Mouse (Mus musculus) left cerebral cortex, postnatal 14 days (tissue): ENCODE data around the gene Abi1. TPM values are rescaled to one million over a fixed set of nuclear protein-coding genes. Genes with fewer than 3 reads are reported as not detected.
"Not testable (repeated sequence)": the region's sequence is repeated elsewhere in the genome, so short reads cannot be mapped to it uniquely, and the experiment has no call there.

Experiments used
- DNase-seq, 2 experiments: peaks; one replicate each; pipeline ENCODE4 v3.0.0; 2021 to 2022; ENCODE audit warnings: low spot score in 2 of 2, mixed read lengths in 1 of 2
- intact Hi-C: fragments of 180-260 bp; cut with DNase I; formaldehyde crosslinking; loops from one replicate; pipeline ENCODE4 v1.15.1; 2025
- total RNA-seq, 2 experiments: library from RNA; stranded (reverse); gene quantifications; 2 replicates each; pipeline ENCODE4 v1.2.3; 2021

Abi1 gene
- total RNA-seq, 2 experiments from 2014 or later = 137 to 140 TPM

- intact Hi-C loops = no loop called here
- DNase-seq = peak in 1 of 2 experiments; percentile 39
These were observed 700 bp downstream of the Abi1 start for GRCm38 (mm10) chr2:23039082-23040000.

DNA sequence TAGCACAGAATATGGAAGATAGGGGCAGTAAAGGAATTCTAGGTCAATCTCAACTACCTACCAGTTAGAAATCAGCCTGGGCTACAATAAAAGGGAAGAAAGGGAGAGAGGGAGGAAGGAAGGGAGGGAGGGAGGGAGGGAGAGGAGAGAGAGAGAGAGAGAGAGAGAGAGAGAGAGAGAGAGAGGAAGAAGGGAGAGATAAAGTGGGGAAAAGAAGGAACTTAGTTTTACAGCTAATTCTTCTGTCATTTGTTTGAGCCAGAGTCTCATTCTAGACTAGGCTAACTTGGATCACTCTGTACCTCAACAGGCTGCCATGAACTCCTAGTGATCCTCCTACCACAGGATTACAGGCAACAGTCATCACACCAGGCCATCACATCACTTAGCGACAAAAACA lies 4.6 kb downstream of the Abi1 start:
- intact Hi-C loops = no loop called here
- DNase-seq = no peak

DNA sequence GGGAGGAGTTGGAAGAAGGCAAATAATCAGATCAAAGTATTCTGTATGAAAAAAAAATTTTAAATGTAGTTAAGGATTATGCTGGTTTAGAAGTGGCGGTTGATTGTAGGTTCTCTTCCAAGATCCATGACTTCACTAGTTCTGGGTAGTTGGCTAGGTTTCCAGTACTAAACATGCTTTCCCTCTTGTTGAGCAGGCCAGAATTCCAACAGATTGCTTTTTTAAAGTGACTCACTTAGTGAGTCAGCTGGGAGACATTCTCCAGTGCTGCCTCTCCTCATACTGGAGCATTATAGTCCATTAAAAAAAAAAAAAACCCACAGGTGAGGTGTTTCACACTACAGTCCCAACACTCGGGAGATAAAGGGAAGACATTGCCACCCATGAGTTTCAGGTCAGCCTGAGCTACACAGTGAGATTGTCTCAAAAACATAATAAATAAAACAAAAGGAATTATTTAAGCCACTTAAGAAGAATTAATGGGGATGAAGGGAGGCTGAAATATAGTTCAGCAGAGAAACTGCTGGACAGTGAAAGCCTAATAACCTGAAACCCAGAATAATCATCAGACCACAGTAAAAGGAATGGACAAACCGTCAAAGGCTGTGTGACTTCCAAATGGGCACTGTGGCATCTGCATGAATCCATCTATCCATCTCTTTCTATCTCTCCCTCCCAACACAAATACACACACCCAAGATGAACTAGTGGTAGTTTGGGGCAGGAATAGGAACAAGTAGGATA lies 5.2 kb downstream of the Abi1 start:
- peak in 1 of 2 experiments; percentile 29 for DNase-seq
- intact Hi-C loops = loop anchor here (5.0 kb wide), 1 partner anchor 88 kb away; no protein-coding TSS in a partner anchor

- DNase-seq = no peak
- intact Hi-C loops = loop anchor here (5.0 kb wide), 1 partner anchor 83 kb away; no protein-coding TSS in a partner anchor
These were observed 9.4 kb downstream of the Abi1 start for GRCm38 (mm10) chr2:23030631-23031030.

GRCm38 (mm10) chr2:23028826-23029225 lies 11.2 kb downstream of the Abi1 start:
- no peak for DNase-seq
- intact Hi-C loops = no loop called here

GRCm38 (mm10) chr2:23026379-23026778 lies 13.7 kb downstream of the Abi1 start:
- intact Hi-C loops = no loop called here
- DNase-seq = no peak

GRCm38 (mm10) chr2:23023714-23024282 lies 16.2 kb downstream of the Abi1 start:
- intact Hi-C loops = no loop called here
- DNase-seq = no peak

- DNase-seq = no peak
- intact Hi-C loops = no loop called here
These were observed 17.0 kb downstream of the Abi1 start for GRCm38 (mm10) chr2:23023023-23023422.

- no peak for DNase-seq
- intact Hi-C loops = no loop called here
These were observed 18.3 kb downstream of the Abi1 start for GRCm38 (mm10) chr2:23021721-23022120.

DNA sequence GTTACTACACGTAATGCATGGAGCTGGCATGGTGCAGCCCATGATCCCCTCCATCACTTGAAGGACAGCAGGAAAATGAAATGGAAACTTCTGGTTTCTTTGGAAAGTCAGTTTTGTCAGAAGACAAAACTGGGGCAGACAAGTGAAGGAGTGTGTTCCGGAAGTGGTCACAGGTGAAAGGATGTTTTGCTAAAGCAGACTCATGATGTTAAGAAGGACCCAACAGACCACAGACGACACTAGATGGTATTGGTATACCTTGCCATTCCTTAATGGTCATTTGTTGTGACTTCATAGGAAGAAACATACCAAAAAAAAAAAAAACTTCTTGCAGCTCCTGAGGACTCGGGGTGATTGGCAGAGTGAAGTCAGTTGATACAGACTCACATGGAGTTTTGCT lies 18.7 kb downstream of the Abi1 start:
- DNase-seq = no peak
- intact Hi-C loops = no loop called here

DNA sequence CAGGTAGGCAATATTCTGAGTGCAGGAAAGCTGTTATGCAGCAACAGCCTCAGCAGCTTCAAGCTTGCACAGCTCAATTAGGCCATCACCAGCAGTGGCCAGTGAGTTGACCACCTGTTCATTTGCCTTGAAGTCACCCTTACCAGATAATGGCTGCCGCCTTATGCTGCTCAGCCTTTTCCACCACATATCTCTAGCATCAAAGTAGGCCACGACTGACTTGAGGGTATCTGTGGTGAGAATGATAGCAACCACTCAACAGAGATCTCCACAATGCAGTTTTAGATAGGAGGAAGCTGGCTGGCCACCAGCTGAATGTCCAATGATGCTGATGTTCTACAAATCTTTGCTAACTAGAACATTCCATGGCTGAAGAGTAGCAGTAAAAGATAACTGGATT lies 20.9 kb downstream of the Abi1 start:
- intact Hi-C loops = no loop called here
- DNase-seq = no peak

- intact Hi-C loops = no loop called here
- no peak for DNase-seq
These were observed 23.9 kb downstream of the Abi1 start for GRCm38 (mm10) chr2:23016121-23016520.

DNA sequence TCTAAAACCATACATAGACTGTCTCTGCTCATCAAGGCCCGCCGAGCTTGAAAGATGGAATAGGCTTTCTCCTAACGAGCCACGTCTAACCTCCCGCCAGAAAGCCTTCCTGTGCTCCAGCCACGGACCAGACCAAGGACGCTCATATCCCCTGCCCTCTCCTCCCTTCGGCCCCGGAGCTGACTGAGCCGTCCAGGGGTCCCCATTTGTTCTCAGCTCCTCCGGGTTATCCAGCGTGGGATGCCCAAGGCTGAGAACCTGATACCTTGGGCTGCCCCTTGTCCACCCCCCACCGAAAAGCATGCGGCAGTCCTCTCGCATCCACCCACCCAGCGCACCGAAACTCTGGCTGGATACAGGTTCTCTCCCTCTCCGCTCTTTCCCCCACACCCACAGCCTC lies 24.7 kb downstream of the Abi1 start:
- intact Hi-C loops = no loop called here
- no peak for DNase-seq

- intact Hi-C loops, DNase-seq: not testable (repeated sequence)
These were observed 25.1 kb downstream of the Abi1 start for GRCm38 (mm10) chr2:23014935-23015334.

DNA sequence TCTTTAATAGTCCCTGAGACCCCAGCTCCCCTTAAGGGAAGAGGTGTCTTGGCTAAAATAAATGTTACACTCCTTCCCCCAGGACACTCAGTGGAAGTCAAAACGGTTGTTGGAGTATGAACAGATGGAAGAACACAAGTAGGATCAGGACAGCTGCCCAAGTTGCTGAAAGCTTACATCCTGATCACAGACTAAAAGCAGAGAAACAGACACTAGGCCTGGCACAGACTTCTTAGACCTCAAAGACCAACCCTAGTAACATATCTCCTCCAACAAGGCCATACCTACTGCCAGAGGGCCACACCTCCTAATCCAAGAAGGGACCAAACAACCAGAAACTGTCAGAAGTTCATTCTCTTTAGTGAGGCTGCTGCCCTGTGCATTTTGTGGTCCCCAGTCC lies 31.8 kb downstream of the Abi1 start:
- no peak for DNase-seq
- intact Hi-C loops = no loop called here

DNA sequence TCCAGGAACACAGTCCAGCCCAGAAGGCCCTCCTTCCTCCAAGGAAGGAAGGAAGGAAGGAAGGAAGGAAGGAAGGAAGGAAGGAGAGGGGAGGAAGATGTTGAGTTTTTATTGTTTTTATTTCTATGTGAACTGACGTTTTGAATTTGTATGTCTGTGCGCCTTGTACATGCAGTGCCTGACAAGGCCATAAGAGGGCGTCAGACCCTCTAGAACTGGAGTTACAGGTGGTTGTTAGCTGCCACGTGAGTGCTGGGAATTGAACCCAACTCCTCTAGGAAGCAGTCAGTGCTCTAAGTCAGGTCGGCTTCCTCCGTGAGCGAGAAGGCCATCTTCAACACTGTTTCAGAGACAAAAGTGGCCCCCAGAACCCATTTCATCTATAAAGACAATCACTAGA lies 32.5 kb downstream of the Abi1 start:
- intact Hi-C loops = no loop called here
- DNase-seq = no peak

DNA sequence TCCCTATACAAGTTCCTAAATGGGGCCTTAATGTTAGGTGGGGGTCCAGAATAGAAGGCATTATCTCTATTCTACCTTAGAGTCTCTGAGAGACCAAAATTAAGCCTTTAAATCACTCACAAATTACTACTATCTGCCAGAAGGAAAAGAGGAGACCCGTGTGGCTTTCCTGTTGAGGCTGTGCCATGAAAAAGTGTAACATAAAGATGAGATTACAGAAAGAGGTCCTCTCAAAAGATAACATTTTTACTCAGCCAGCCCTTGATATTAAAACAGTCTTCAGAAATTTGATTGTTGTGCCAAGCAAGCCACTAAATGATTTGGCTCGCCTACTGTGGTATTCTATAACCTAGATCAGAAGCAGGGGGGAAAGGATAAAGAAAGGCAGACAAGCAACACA lies 32.9 kb downstream of the Abi1 start:
- no peak for DNase-seq
- intact Hi-C loops = no loop called here

- DNase-seq = no peak
- intact Hi-C loops = no loop called here
These were observed 33.8 kb downstream of the Abi1 start for GRCm38 (mm10) chr2:23006219-23006618.

GRCm38 (mm10) chr2:23002637-23003036 lies 37.4 kb downstream of the Abi1 start:
- intact Hi-C loops = no loop called here
- DNase-seq = no peak

GRCm38 (mm10) chr2:22999620-23000019 lies 40.4 kb downstream of the Abi1 start:
- intact Hi-C loops = no loop called here
- no peak for DNase-seq
